ENCODE assay signal across 8 mouse cellular contexts in genomic region chr10:8516916-8517524, GRCm38 (mm10). TPM values are rescaled to one million over a fixed set of nuclear protein-coding genes. Genes with fewer than 3 reads are reported as not detected.
A peak's percentile ranks its signal among the peaks of the same experiment; 100 is the strongest.
DNase-seq lines count a peak whose midpoint lies in the region; ATAC-seq and TF ChIP-seq lines count a peak whose summit lies in the region.

No protein-coding gene starts in this region.

- peak; percentile 67; the same call in 1 of the 2 replicates for TF ChIP-seq CTCF in cerebellum, adult 2 months (IDR thresholded peaks at IDR 0.05; ENCODE audit: borderline replicate concordance, insufficient read depth, low read depth, low read length)

- ATAC-seq in liver, embryonic 11.5 days (replicated peaks; ENCODE audit: low FRiP score) = no peak
- no peak for ATAC-seq in forebrain, embryonic 16.5 days
- no peak for ATAC-seq in midbrain, embryonic 12.5 days (ENCODE audit: low FRiP score, low read depth)

- intact Hi-C loops in left cerebral cortex, postnatal 14 days (cut with DNase I) = loop anchor here (5.0 kb wide), 3 partner anchors 90 to 275 kb away; no protein-coding TSS in a partner anchor

- peak; percentile 30; the same call in 1 of the 2 replicates for TF ChIP-seq POLR2A in cerebellum, adult 2 months (IDR thresholded peaks at IDR 0.05; ENCODE audit: borderline replicate concordance, insufficient read depth, low read length)

- 0 out of 2 replicates have a peak, but pooled peaks cover 2% of the 10 kb centered on the region for H3K4me1 ChIP-seq in liver, embryonic 11.5 days (replicated peaks; ENCODE audit: control insufficient read depth, insufficient read depth, low read length)
- H3K4me1 ChIP-seq in cerebellum, adult 2 months (ENCODE audit: control insufficient read depth, insufficient read depth, low read length) = no peaks in the 10 kb centered on the region; the same call in 1 of the 2 replicates
- H3K4me1 ChIP-seq in forebrain, embryonic 16.5 days (replicated peaks; ENCODE audit: control insufficient read depth, insufficient read depth, low read length) = peaks cover 16% of the 10 kb centered on the region
- peaks cover 14% of the 10 kb centered on the region for H3K4me1 ChIP-seq in midbrain, embryonic 12.5 days

- H3K36me3 ChIP-seq in liver, embryonic 11.5 days (ENCODE audit: control insufficient read depth, insufficient read depth, low read length) = no peaks in the 10 kb centered on the region
- H3K36me3 ChIP-seq in forebrain, embryonic 16.5 days (ENCODE audit: control insufficient read depth, insufficient read depth) = no peaks in the 10 kb centered on the region
- H3K36me3 ChIP-seq in midbrain, embryonic 12.5 days = no peaks in the 10 kb centered on the region

- WGBS in liver, embryonic 11.5 days = 15% methylated on average over 9 of the region's 9 CpGs
- 13% methylated on average over 9 of the region's 9 CpGs for WGBS in cerebellum, adult 2 months
- WGBS in forebrain, embryonic 16.5 days = 22% methylated on average over 9 of the region's 9 CpGs
- WGBS in midbrain, embryonic 12.5 days = 20% methylated on average over 9 of the region's 9 CpGs

- no peak for DNase-seq in liver, embryonic 11.5 days (ENCODE audit: low spot score)
- DNase-seq in liver = no peak
- peak; percentile 84 to 92 for DNase-seq in cerebellum, adult 2 months
- DNase-seq in left cerebral cortex, postnatal 14 days (ENCODE audit: low spot score in 2 of 2) = no peak
- DNase-seq in frontal cortex, postnatal 36 days (ENCODE audit: low spot score in 2 of 2) = no peak
- no peak for DNase-seq in adrenal gland, adult 8-10 months

- H3K9me3 ChIP-seq in liver, embryonic 11.5 days (ENCODE audit: control insufficient read depth, low read length) = no peaks in the 10 kb centered on the region
- no peaks in the 10 kb centered on the region for H3K9me3 ChIP-seq in forebrain, embryonic 16.5 days (ENCODE audit: control insufficient read depth, low read length)
- 0 out of 2 replicates have a peak, but pooled peaks cover 3% of the 10 kb centered on the region for H3K9me3 ChIP-seq in midbrain, embryonic 12.5 days

- peak overlapping the region; percentile 84 for H3K4me2 ChIP-seq in liver, embryonic 11.5 days
- H3K4me2 ChIP-seq in forebrain, embryonic 16.5 days (ENCODE audit: low read length) = peak overlapping the region; percentile 94
- peak overlapping the region; percentile 84 for H3K4me2 ChIP-seq in midbrain, embryonic 12.5 days (replicated peaks)

- H3K27me3 ChIP-seq in liver, embryonic 11.5 days (replicated peaks; ENCODE audit: control insufficient read depth, insufficient read depth, low read length) = peaks cover 36% of the 10 kb centered on the region
- H3K27me3 ChIP-seq in cerebellum, adult 2 months (ENCODE audit: control insufficient read depth, insufficient read depth, low read length) = no peaks in the 10 kb centered on the region
- peaks cover 9% of the 10 kb centered on the region for H3K27me3 ChIP-seq in forebrain, embryonic 16.5 days (replicated peaks; ENCODE audit: control insufficient read depth, insufficient read depth, low read length)
- peaks cover 36% of the 10 kb centered on the region for H3K27me3 ChIP-seq in midbrain, embryonic 12.5 days

- H3K27ac ChIP-seq in liver, embryonic 11.5 days (ENCODE audit: low read depth, low read length) = no peak overlapping the region
- peak overlapping the region; percentile 81 for H3K27ac ChIP-seq in cerebellum, adult 2 months (ENCODE audit: insufficient read depth, low read length)
- no peak overlapping the region for H3K27ac ChIP-seq in forebrain, embryonic 16.5 days (ENCODE audit: low read length)
- H3K27ac ChIP-seq in midbrain, embryonic 12.5 days (replicated peaks) = no peak overlapping the region

- H3K4me3 ChIP-seq in liver, embryonic 11.5 days (ENCODE audit: low read depth, low read length) = peak overlapping the region; percentile 64
- peak overlapping the region; percentile 96 for H3K4me3 ChIP-seq in cerebellum, adult 2 months (replicated peaks; ENCODE audit: insufficient read depth, low read depth, low read length)
- H3K4me3 ChIP-seq in forebrain, embryonic 16.5 days (replicated peaks; ENCODE audit: low read length) = peak overlapping the region; percentile 76
- H3K4me3 ChIP-seq in midbrain, embryonic 12.5 days = peak overlapping the region; percentile 81; the same call in 1 of the 2 replicates

- H3K9ac ChIP-seq in liver, embryonic 11.5 days (ENCODE audit: low read depth, low read length) = no peak overlapping the region
- no peak overlapping the region for H3K9ac ChIP-seq in forebrain, embryonic 16.5 days (replicated peaks; ENCODE audit: low read depth, low read length)
- H3K9ac ChIP-seq in midbrain, embryonic 12.5 days (replicated peaks) = no peak overlapping the region

RNA-seq across cellular contexts. Expression of gene Ust, which starts 1.6 kb away (rescaled TPM):
- 2.4 and 3.1 TPM in 2 replicates for polyA plus RNA-seq in liver, embryonic 11.5 days (2014; fragmentation: Nextera tagmentation; extraction: Ambion mirVana)
- polyA plus RNA-seq in cerebellum, adult 2 months (2012; rRNA removed) = 32.9 and 37.3 TPM in 2 replicates
- 6.3 and 9.0 TPM in 2 replicates for polyA plus RNA-seq in forebrain, embryonic 16.5 days (2015; fragmentation: Nextera tagmentation; extraction: Ambion mirVana)
- 4.0 and 4.2 TPM in 2 replicates for polyA plus RNA-seq in midbrain, embryonic 12.5 days (2016; fragmentation: Nextera tagmentation; extraction: Ambion mirVana)
- 10 to 100 TPM; 26.2 to 33.5 TPM for total RNA-seq in left cerebral cortex, postnatal 14 days (2021)
- 1 to 10 TPM; 3.0 to 6.3 (median 4.9) TPM for total RNA-seq in adrenal gland, adult 8-10 months (2022)

Comparison
In these comparisons a context has a peak if more than half of its experiments do, and no peak if none do; other contexts are left out.
1. DNase-seq: peak in cerebellum, adult 2 months (2 of 2); none in liver, embryonic 11.5 days (single experiment), liver (single experiment), left cerebral cortex, postnatal 14 days (0 of 2), frontal cortex, postnatal 36 days (0 of 2) and adrenal gland, adult 8-10 months (single experiment).
2. Peak in every context shown above with its lines, with median percentiles within 50 percentile points of each other: H3K4me2 ChIP-seq and H3K4me3 ChIP-seq.